Mouse (Mus musculus) CH12F3 (cell line): ENCODE results near the gene Tstd2.

Experiments used
- in situ Hi-C: fragments of 300-500 bp; cut with MboI; formaldehyde crosslinking; loops from 2 replicates; pipeline ENCODE4 v1.14.3; 2020; ENCODE audit warnings: low sequenced_read_pairs

Tstd2 gene

GRCm38 (mm10) chr4:46085223-46085811, 53.2 kb downstream of the Tstd2 start:
- in situ Hi-C loops, result no loop called here

- in situ Hi-C loops, result no loop called here
These were observed 53.9 kb downstream of the Tstd2 start for GRCm38 (mm10) chr4:46084416-46085172.

GRCm38 (mm10) chr4:46082555-46082954, 55.9 kb downstream of the Tstd2 start:
- in situ Hi-C loops, result no loop called here

GRCm38 (mm10) chr4:46080261-46080660, 58.2 kb downstream of the Tstd2 start:
- in situ Hi-C loops, result no loop called here

- in situ Hi-C loops, result no loop called here
These were observed 61.6 kb downstream of the Tstd2 start for GRCm38 (mm10) chr4:46076892-46077291.

GRCm38 (mm10) chr4:46075664-46076063, 62.8 kb downstream of the Tstd2 start:
- in situ Hi-C loops, result no loop called here

- in situ Hi-C loops, result no loop called here
These were observed 64.8 kb downstream of the Tstd2 start for GRCm38 (mm10) chr4:46073736-46074135.

GRCm38 (mm10) chr4:46072631-46073030, 65.9 kb downstream of the Tstd2 start:
- in situ Hi-C loops, result no loop called here

- in situ Hi-C loops, result no loop called here
These were observed 68.5 kb downstream of the Tstd2 start for GRCm38 (mm10) chr4:46069851-46070482.

- in situ Hi-C loops, result no loop called here
These were observed 69.9 kb downstream of the Tstd2 start for GRCm38 (mm10) chr4:46068573-46068972.

- in situ Hi-C loops, result no loop called here
These were observed 70.4 kb downstream of the Tstd2 start for GRCm38 (mm10) chr4:46068060-46068459.

- in situ Hi-C loops, result no loop called here
These were observed 72.7 kb downstream of the Tstd2 start for GRCm38 (mm10) chr4:46065695-46066340.

GRCm38 (mm10) chr4:46064961-46065360, 73.5 kb downstream of the Tstd2 start:
- in situ Hi-C loops, result no loop called here
